Mouse (Mus musculus): ENCODE measurements around the gene Mras. TPM values are rescaled to one million over a fixed set of nuclear protein-coding genes. Genes with fewer than 3 reads are reported as not detected.

The Mras gene
- polyA plus RNA-seq, 1 experiment from 2014 or later: 56.8 TPM

- H3K4me3 ChIP-seq (ENCODE audit: low read depth, low read length): no peak overlapping the region
- H3K27me3 ChIP-seq (replicated peaks; ENCODE audit: control insufficient read depth, insufficient read depth, low read length): no peaks in the 10 kb centered on the region
- no peak overlapping the region for H3K4me2 ChIP-seq (ENCODE audit: low read length)
- H3K27ac ChIP-seq (ENCODE audit: low read depth, low read length): no peak overlapping the region
- DNase-seq (ENCODE audit: low spot score) (no peak), ATAC-seq (no peak)
- H3K36me3 ChIP-seq (ENCODE audit: control insufficient read depth, insufficient read depth, low read length): no peaks in the 10 kb centered on the region
- H3K4me1 ChIP-seq (ENCODE audit: control insufficient read depth, insufficient read depth, low read length): peaks cover 5% of the 10 kb centered on the region
- H3K9me3 ChIP-seq (replicated peaks; ENCODE audit: control insufficient read depth, low read length): no peaks in the 10 kb centered on the region
- 70% methylated on average over 9 of the region's 9 CpGs for WGBS
- H3K9ac ChIP-seq (ENCODE audit: low read length): no peak overlapping the region
Measured at GRCm38 (mm10) chr9:99423692-99424573, 13.2 kb downstream of the Mras start.

GRCm38 (mm10) chr9:99421914-99422313 lies 15.3 kb downstream of the Mras start:
- no peak for ATAC-seq
- peaks cover 23% of the 10 kb centered on the region for H3K4me1 ChIP-seq (ENCODE audit: control insufficient read depth, insufficient read depth, low read length)

GRCm38 (mm10) chr9:99419951-99420701 lies 17.1 kb downstream of the Mras start:
- ATAC-seq (no peak), DNase-seq (ENCODE audit: low spot score) (no peak)
- peaks cover 21% of the 10 kb centered on the region for H3K4me1 ChIP-seq (ENCODE audit: control insufficient read depth, insufficient read depth, low read length)
- H3K27ac ChIP-seq (ENCODE audit: low read depth, low read length): no peak overlapping the region
- H3K4me2 ChIP-seq (ENCODE audit: low read length): no peak overlapping the region
- 85% methylated on average over 8 of the region's 8 CpGs for WGBS
- no peak overlapping the region for H3K9ac ChIP-seq (ENCODE audit: low read length)
- H3K9me3 ChIP-seq (replicated peaks; ENCODE audit: control insufficient read depth, low read length): no peaks in the 10 kb centered on the region
- no peaks in the 10 kb centered on the region for H3K27me3 ChIP-seq (replicated peaks; ENCODE audit: control insufficient read depth, insufficient read depth, low read length)
- no peak overlapping the region for H3K4me3 ChIP-seq (ENCODE audit: low read depth, low read length)
- H3K36me3 ChIP-seq (ENCODE audit: control insufficient read depth, insufficient read depth, low read length): no peaks in the 10 kb centered on the region

More at GRCm38 (mm10) chr9:99421914-99422313, 15.3 kb downstream of the Mras start:
- no peak overlapping the region for H3K4me3 ChIP-seq (ENCODE audit: low read depth, low read length)
- H3K27me3 ChIP-seq (replicated peaks; ENCODE audit: control insufficient read depth, insufficient read depth, low read length): no peaks in the 10 kb centered on the region
- DNase-seq (ENCODE audit: low spot score): no peak
- H3K9me3 ChIP-seq (replicated peaks; ENCODE audit: control insufficient read depth, low read length): no peaks in the 10 kb centered on the region
- H3K27ac ChIP-seq (ENCODE audit: low read depth, low read length): no peak overlapping the region
- H3K4me2 ChIP-seq (ENCODE audit: low read length): no peak overlapping the region
- no peak overlapping the region for H3K9ac ChIP-seq (ENCODE audit: low read length)
- no peaks in the 10 kb centered on the region for H3K36me3 ChIP-seq (ENCODE audit: control insufficient read depth, insufficient read depth, low read length)
- 62% methylated on average over 3 of the region's 3 CpGs for WGBS

- peak; percentile 62 for ATAC-seq
- no peaks in the 10 kb centered on the region for H3K36me3 ChIP-seq (ENCODE audit: control insufficient read depth, insufficient read depth, low read length)
- no peaks in the 10 kb centered on the region for H3K27me3 ChIP-seq (replicated peaks; ENCODE audit: control insufficient read depth, insufficient read depth, low read length)
- 28% methylated on average over 5 of the region's 5 CpGs for WGBS
- no peak overlapping the region for H3K9ac ChIP-seq (ENCODE audit: low read length)
- no peak overlapping the region for H3K4me3 ChIP-seq (ENCODE audit: low read depth, low read length)
- peak overlapping the region; percentile 75 for H3K27ac ChIP-seq (ENCODE audit: low read depth, low read length)
- DNase-seq (ENCODE audit: low spot score): peak; percentile 88
- H3K9me3 ChIP-seq (replicated peaks; ENCODE audit: control insufficient read depth, low read length): no peaks in the 10 kb centered on the region
- no peak overlapping the region for H3K4me2 ChIP-seq (ENCODE audit: low read length)
- peaks cover 24% of the 10 kb centered on the region for H3K4me1 ChIP-seq (ENCODE audit: control insufficient read depth, insufficient read depth, low read length)
Measured at GRCm38 (mm10) chr9:99418377-99418776, 18.8 kb downstream of the Mras start.

- Histone ChIP-seq H3K4me1 (ENCODE audit: control insufficient read depth, insufficient read depth, low read length) (peaks cover 24% of the 10 kb centered on the region), H3K36me3 (ENCODE audit: control insufficient read depth, insufficient read depth, low read length) (no peaks in the 10 kb centered on the region), H3K4me2 (ENCODE audit: low read length) (no peak overlapping the region), H3K4me3 (ENCODE audit: low read depth, low read length) (no peak overlapping the region), H3K27ac (ENCODE audit: low read depth, low read length) (peak overlapping the region; percentile 75; the same call in 1 of the 2 replicates), H3K9ac (ENCODE audit: low read length) (no peak overlapping the region), H3K27me3 (replicated peaks; ENCODE audit: control insufficient read depth, insufficient read depth, low read length) (no peaks in the 10 kb centered on the region), H3K9me3 (replicated peaks; ENCODE audit: control insufficient read depth, low read length) (no peaks in the 10 kb centered on the region)
- ATAC-seq (peak; percentile 80), DNase-seq (ENCODE audit: low spot score) (peak; percentile 74)
- WGBS: 40% methylated on average over 4 of the region's 4 CpGs
Measured at GRCm38 (mm10) chr9:99417288-99417846, 19.8 kb downstream of the Mras start.

- WGBS: 87% methylated on average over 3 of the region's 3 CpGs
Measured at GRCm38 (mm10) chr9:99416809-99417208, 20.4 kb downstream of the Mras start.

GRCm38 (mm10) chr9:99411785-99412184 lies 25.4 kb downstream of the Mras start:
- no peaks in the 10 kb centered on the region for H3K27me3 ChIP-seq (replicated peaks; ENCODE audit: control insufficient read depth, insufficient read depth, low read length)
- no peak overlapping the region for H3K4me3 ChIP-seq (ENCODE audit: low read depth, low read length)
- H3K9ac ChIP-seq (ENCODE audit: low read length): no peak overlapping the region
- H3K9me3 ChIP-seq (replicated peaks; ENCODE audit: control insufficient read depth, low read length): no peaks in the 10 kb centered on the region
- H3K36me3 ChIP-seq (ENCODE audit: control insufficient read depth, insufficient read depth, low read length): 0 out of 2 replicates have a peak, but pooled peaks cover 4% of the 10 kb centered on the region
- DNase-seq (ENCODE audit: low spot score): no peak
- H3K27ac ChIP-seq (ENCODE audit: low read depth, low read length): no peak overlapping the region
- H3K4me1 ChIP-seq (ENCODE audit: control insufficient read depth, insufficient read depth, low read length): peaks cover 4% of the 10 kb centered on the region; the same call in 1 of the 2 replicates
- WGBS: 97% methylated on average over 4 of the region's 4 CpGs
- no peak overlapping the region for H3K4me2 ChIP-seq (ENCODE audit: low read length)
- ATAC-seq: no peak

More at GRCm38 (mm10) chr9:99416809-99417208, 20.4 kb downstream of the Mras start:
- Histone ChIP-seq H3K27me3 (replicated peaks; ENCODE audit: control insufficient read depth, insufficient read depth, low read length) (no peaks in the 10 kb centered on the region), H3K9me3 (replicated peaks; ENCODE audit: control insufficient read depth, low read length) (no peaks in the 10 kb centered on the region), H3K27ac (ENCODE audit: low read depth, low read length) (peak overlapping the region; percentile 48; the same call in 1 of the 2 replicates), H3K4me2 (ENCODE audit: low read length) (no peak overlapping the region), H3K9ac (ENCODE audit: low read length) (no peak overlapping the region), H3K4me3 (ENCODE audit: low read depth, low read length) (no peak overlapping the region), H3K4me1 (ENCODE audit: control insufficient read depth, insufficient read depth, low read length) (peaks cover 24% of the 10 kb centered on the region), H3K36me3 (ENCODE audit: control insufficient read depth, insufficient read depth, low read length) (no peaks in the 10 kb centered on the region)
- ATAC-seq: no peak
- DNase-seq (ENCODE audit: low spot score): no peak

GRCm38 (mm10) chr9:99411093-99411492 lies 26.1 kb downstream of the Mras start:
- H3K4me2 ChIP-seq (ENCODE audit: low read length): no peak overlapping the region
- DNase-seq (ENCODE audit: low spot score) (no peak), ATAC-seq (no peak)
- H3K4me3 ChIP-seq (ENCODE audit: low read depth, low read length): no peak overlapping the region
- H3K9ac ChIP-seq (ENCODE audit: low read length): no peak overlapping the region
- H3K27me3 ChIP-seq (replicated peaks; ENCODE audit: control insufficient read depth, insufficient read depth, low read length): no peaks in the 10 kb centered on the region
- 92% methylated on average over 5 of the region's 5 CpGs for WGBS
- H3K27ac ChIP-seq (ENCODE audit: low read depth, low read length): no peak overlapping the region
- 0 out of 2 replicates have a peak, but pooled peaks cover 4% of the 10 kb centered on the region for H3K36me3 ChIP-seq (ENCODE audit: control insufficient read depth, insufficient read depth, low read length)
- H3K9me3 ChIP-seq (replicated peaks; ENCODE audit: control insufficient read depth, low read length): no peaks in the 10 kb centered on the region
- H3K4me1 ChIP-seq (ENCODE audit: control insufficient read depth, insufficient read depth, low read length): 0 out of 2 replicates have a peak, but pooled peaks cover 3% of the 10 kb centered on the region

Data from forebrain, embryonic 14.5 days (tissue).